14 mouse cellular contexts compared by ENCODE assay signal in the genomic region with DNA sequence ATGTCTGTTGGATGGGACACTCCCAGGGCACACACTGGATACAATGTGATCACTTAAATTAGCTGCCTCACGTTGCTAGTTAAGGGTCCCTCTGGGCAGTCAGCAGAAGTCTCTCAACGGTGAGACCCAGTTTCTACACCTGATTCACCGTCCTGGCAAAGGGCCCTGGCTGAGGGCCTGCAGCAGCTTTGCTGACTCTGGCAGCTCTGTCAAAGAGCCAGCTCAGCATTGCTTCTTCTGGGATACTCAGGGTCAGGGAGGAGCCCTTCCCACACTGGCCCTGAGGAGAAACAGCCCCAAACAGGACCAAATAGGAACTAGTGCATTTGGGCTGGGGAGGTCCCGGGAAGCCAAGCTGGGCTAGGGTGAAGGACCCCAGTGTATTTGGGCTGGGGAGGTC. TPM values are rescaled to one million over a fixed set of nuclear protein-coding genes. Genes with fewer than 3 reads are reported as not detected.
DNase-seq lines count a peak whose midpoint lies in the region; ATAC-seq and TF ChIP-seq lines count a peak whose summit lies in the region.
"Had no signal": no experiment of that assay in that cellular context is flagged by ENCODE, and none has a peak within 500 bp of the region (broad histone marks: within the 10 kb centered on the region; RNA-seq: fewer than 3 reads in every experiment).

No protein-coding gene starts in this region.

- no peaks in the 10 kb centered on the region for H3K27me3 ChIP-seq in midbrain, postnatal 0 days (ENCODE audit: insufficient read depth, low read length)
- no peaks in the 10 kb centered on the region for H3K27me3 ChIP-seq in midbrain, embryonic 13.5 days
- no peaks in the 10 kb centered on the region for H3K27me3 ChIP-seq in midbrain, embryonic 15.5 days (replicated peaks)
- H3K27me3 ChIP-seq: midbrain, embryonic 12.5 days had no signal

- H3K9ac ChIP-seq in midbrain, postnatal 0 days (replicated peaks; ENCODE audit: low read length, poor library complexity, severe bottlenecking) = no peak overlapping the region
- H3K9ac ChIP-seq in midbrain, embryonic 13.5 days (replicated peaks) = no peak overlapping the region
- no peak overlapping the region for H3K9ac ChIP-seq in midbrain, embryonic 15.5 days
- H3K9ac ChIP-seq: liver, embryonic 14.5 days; midbrain, embryonic 12.5 days had no signal

- H3K27ac ChIP-seq in midbrain, postnatal 0 days (ENCODE audit: low read depth, low read length) = no peak overlapping the region
- no peak overlapping the region for H3K27ac ChIP-seq in midbrain, embryonic 13.5 days
- H3K27ac ChIP-seq in midbrain, embryonic 15.5 days = no peak overlapping the region
- H3K27ac ChIP-seq: liver, embryonic 14.5 days; midbrain, embryonic 12.5 days had no signal

- WGBS in midbrain, postnatal 0 days = 60% methylated on average over 4 of the region's 4 CpGs
- WGBS in midbrain, embryonic 13.5 days = 70% methylated on average over 4 of the region's 4 CpGs
- 61% methylated on average over 4 of the region's 4 CpGs for WGBS in midbrain, embryonic 15.5 days

- no peaks in the 10 kb centered on the region for H3K4me1 ChIP-seq in midbrain, postnatal 0 days (ENCODE audit: insufficient read depth, low read length)
- no peaks in the 10 kb centered on the region for H3K4me1 ChIP-seq in midbrain, embryonic 13.5 days (replicated peaks)
- H3K4me1 ChIP-seq in midbrain, embryonic 15.5 days = no peaks in the 10 kb centered on the region
- H3K4me1 ChIP-seq: midbrain, embryonic 12.5 days had no signal

- TF ChIP-seq CTCF in midbrain, postnatal 0 days (IDR thresholded peaks at IDR 0.05) = no peak

- H3K36me3 ChIP-seq in midbrain, postnatal 0 days (ENCODE audit: insufficient read depth, low read length) = no peaks in the 10 kb centered on the region
- no peaks in the 10 kb centered on the region for H3K36me3 ChIP-seq in midbrain, embryonic 13.5 days
- H3K36me3 ChIP-seq in midbrain, embryonic 15.5 days (replicated peaks) = no peaks in the 10 kb centered on the region
- H3K36me3 ChIP-seq: midbrain, embryonic 12.5 days had no signal

- no peaks in the 10 kb centered on the region for H3K9me3 ChIP-seq in midbrain, postnatal 0 days (ENCODE audit: low read length)
- H3K9me3 ChIP-seq in midbrain, embryonic 13.5 days = no peaks in the 10 kb centered on the region
- no peaks in the 10 kb centered on the region for H3K9me3 ChIP-seq in midbrain, embryonic 15.5 days
- H3K9me3 ChIP-seq: midbrain, embryonic 12.5 days had no signal

- no peak overlapping the region for H3K4me3 ChIP-seq in midbrain, postnatal 0 days (ENCODE audit: low read depth, low read length)
- H3K4me3 ChIP-seq in midbrain, embryonic 13.5 days (replicated peaks) = no peak overlapping the region
- H3K4me3 ChIP-seq in midbrain, embryonic 15.5 days = no peak overlapping the region
- H3K4me3 ChIP-seq: erythroblast, embryonic 14.5 days; midbrain, embryonic 12.5 days had no signal

- no peak overlapping the region for H3K4me2 ChIP-seq in midbrain, postnatal 0 days (ENCODE audit: low read depth, low read length, poor library complexity, severe bottlenecking)
- no peak overlapping the region for H3K4me2 ChIP-seq in midbrain, embryonic 13.5 days (replicated peaks)
- no peak overlapping the region for H3K4me2 ChIP-seq in midbrain, embryonic 15.5 days
- H3K4me2 ChIP-seq: midbrain, embryonic 12.5 days had no signal

- peak; percentile 59 for DNase-seq in midbrain, postnatal 0 days (ENCODE audit: low spot score)
- peak; percentile 93 for DNase-seq in brain, adult 2 months (ENCODE audit: low read depth, low spot score)
- DNase-seq in cerebellum, postnatal 14 days = peak; percentile 97 to 98
- peak; percentile 35 for DNase-seq in ovary, postnatal 36 days (ENCODE audit: low spot score)
- DNase-seq in spleen, postnatal 36 days (ENCODE audit: low spot score in 2 of 2) = no peak
- DNase-seq: retina, postnatal 1 day; thymus, postnatal 36 days had no signal

- no peak for ATAC-seq in midbrain, postnatal 0 days (ENCODE audit: low FRiP score)
- ATAC-seq in midbrain, embryonic 13.5 days = no peak
- no peak for ATAC-seq in midbrain, embryonic 15.5 days (replicated peaks)

RNA-seq across cellular contexts. Expression of gene Il10ra, which starts 7.5 kb away (rescaled TPM):
- total RNA-seq in midbrain, postnatal 0 days (2014; rRNA removed) = 0.90 and 1.4 TPM in 2 replicates
- 0.81 and 0.87 TPM in 2 replicates for polyA plus RNA-seq in midbrain, postnatal 0 days (2015; fragmentation: Nextera tagmentation; extraction: Ambion mirVana)
- polyA plus RNA-seq in midbrain, embryonic 13.5 days (2015; fragmentation: Nextera tagmentation; extraction: Ambion mirVana) = 0.45 and 0.62 TPM in 2 replicates
- polyA plus RNA-seq in midbrain, embryonic 15.5 days (2015; fragmentation: Nextera tagmentation; extraction: Ambion mirVana) = 0.68 and 0.91 TPM in 2 replicates
- total RNA-seq: MEL had no signal

RNA-seq across cellular contexts. Expression of gene Tmprss13, which starts 57.4 kb away (rescaled TPM):
- total RNA-seq in midbrain, postnatal 0 days (2014; rRNA removed) = 0.05 TPM in 1 of 2 replicates, not detected in the other
- not detected in 2 replicates for polyA plus RNA-seq in midbrain, postnatal 0 days (2015; fragmentation: Nextera tagmentation; extraction: Ambion mirVana)
- polyA plus RNA-seq in midbrain, embryonic 13.5 days (2015; fragmentation: Nextera tagmentation; extraction: Ambion mirVana) = not detected in 2 replicates
- polyA plus RNA-seq in midbrain, embryonic 15.5 days (2015; fragmentation: Nextera tagmentation; extraction: Ambion mirVana) = not detected in 2 replicates
- total RNA-seq: layer of hippocampus, postnatal 25 days; MEL had no signal
- polyA plus RNA-seq: erythroblast, embryonic 14.5 days; liver, embryonic 14.5 days had no signal

RNA-seq across cellular contexts. Expression of gene Tmprss4, which starts 57.6 kb away (rescaled TPM):
- 0.11 TPM in 1 of 2 replicates, not detected in the other for total RNA-seq in midbrain, postnatal 0 days (2014; rRNA removed)
- not detected in 2 replicates for polyA plus RNA-seq in midbrain, postnatal 0 days (2015; fragmentation: Nextera tagmentation; extraction: Ambion mirVana)
- polyA plus RNA-seq in midbrain, embryonic 13.5 days (2015; fragmentation: Nextera tagmentation; extraction: Ambion mirVana) = not detected in 2 replicates
- not detected in 2 replicates for polyA plus RNA-seq in midbrain, embryonic 15.5 days (2015; fragmentation: Nextera tagmentation; extraction: Ambion mirVana)
- total RNA-seq: layer of hippocampus, postnatal 25 days; MEL had no signal
- polyA plus RNA-seq: erythroblast, embryonic 14.5 days; midbrain, embryonic 12.5 days had no signal

Comparison
In these comparisons a context has a peak if more than half of its experiments do, and no peak if none do; other contexts are left out.
1. DNase-seq: peak in midbrain, postnatal 0 days (single experiment), brain, adult 2 months (single experiment), cerebellum, postnatal 14 days (2 of 2) and ovary, postnatal 36 days (single experiment); none in spleen, postnatal 36 days (0 of 2).